In the genomic region with DNA sequence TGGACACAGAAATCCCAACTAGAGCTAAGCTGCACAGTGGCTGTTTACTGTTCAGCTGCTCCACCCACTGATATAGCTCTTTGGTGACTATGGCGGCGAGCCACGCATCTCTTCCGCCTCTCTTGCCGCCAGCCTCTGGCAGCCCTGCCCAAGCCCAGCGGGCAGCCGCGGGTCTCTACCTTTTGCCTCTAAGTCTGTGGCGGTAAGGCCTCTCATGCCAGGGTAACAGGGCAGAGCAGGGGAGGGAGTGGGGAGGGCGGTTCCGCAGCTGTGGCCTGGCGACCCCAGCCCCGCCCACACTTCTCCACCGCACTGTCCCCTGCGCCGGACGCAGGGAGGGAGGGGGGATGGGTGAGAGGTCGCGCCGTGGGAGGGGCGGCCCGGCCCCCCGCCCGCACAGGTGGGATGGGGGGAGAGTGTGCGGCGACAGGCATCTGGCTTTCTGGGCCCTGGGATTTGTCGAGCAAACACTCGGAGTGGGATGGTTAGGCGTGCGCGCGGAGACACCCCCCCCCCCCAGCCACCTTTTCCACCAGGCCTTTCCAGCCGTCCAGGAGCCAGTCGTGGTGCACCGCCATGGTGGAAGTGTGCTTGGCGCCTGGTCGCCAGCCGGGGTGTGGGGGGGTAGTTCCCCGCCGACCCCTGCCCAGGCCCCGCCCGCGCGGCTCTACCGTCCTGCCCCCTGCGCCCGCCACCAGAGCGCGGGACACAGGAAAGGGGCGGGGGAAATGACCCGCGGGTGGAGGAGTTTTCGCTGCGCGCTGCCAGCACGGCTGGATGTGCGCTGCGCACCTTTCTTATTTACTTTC, we compare ENCODE assay signal across 8 mouse cellular contexts. TPM values are rescaled to one million over a fixed set of nuclear protein-coding genes. Genes with fewer than 3 reads are reported as not detected.
DNase-seq lines count a peak whose midpoint lies in the region; ATAC-seq and TF ChIP-seq lines count a peak whose summit lies in the region.

No protein-coding gene starts in this region.

- peak; percentile 97 for ATAC-seq in hindbrain, embryonic 15.5 days (ENCODE audit: low FRiP score, low read depth)
- ATAC-seq in megakaryocyte-erythroid progenitor cell, adult 5-6 weeks (replicated peaks; ENCODE audit: low FRiP score, low TSS enrichment, poor library complexity, severe bottlenecking), result peak; percentile 86

- peak overlapping the region; percentile 62 for H3K4me2 ChIP-seq in hindbrain, embryonic 15.5 days

- intact Hi-C loops in gastrocnemius, adult 2 months (cut with DNase I), result no loop called here
- intact Hi-C loops in left cerebral cortex, postnatal 36 days (cut with DNase I), result no loop called here

- no peaks in the 10 kb centered on the region for H3K27me3 ChIP-seq in hindbrain, embryonic 15.5 days

- TF ChIP-seq CTCF in gastrocnemius, adult 2 months (IDR thresholded peaks at IDR 0.05), result no peak

- peak overlapping the region; percentile 71 for H3K4me3 ChIP-seq in gastrocnemius, adult 2 months
- peak overlapping the region; percentile 54 for H3K4me3 ChIP-seq in hindbrain, embryonic 15.5 days

- 12% methylated on average over 49 of the region's 58 CpGs for whole genome bisulfite sequencing in hindbrain, embryonic 15.5 days

- H3K9ac ChIP-seq in hindbrain, embryonic 15.5 days, result peak overlapping the region; percentile 57

- H3K4me1 ChIP-seq in hindbrain, embryonic 15.5 days (replicated peaks), result no peaks in the 10 kb centered on the region

- DNase-seq in gastrocnemius, adult 2 months, result peak; percentile 35
- no peak for DNase-seq in gastrocnemius, adult 18-20 months (ENCODE audit: low spot score)
- DNase-seq in cerebellum, adult 8-10 months, result peak; percentile 11
- peak; percentile 95 for DNase-seq in forelimb bud, embryonic 11.5 days (ENCODE audit: low read depth, low spot score)
- DNase-seq in left cerebral cortex, postnatal 36 days (ENCODE audit: low spot score in 2 of 2), result peak; percentile 10 to 26
- DNase-seq in right cerebral cortex, postnatal 25 days, result peak; percentile 11

- H3K36me3 ChIP-seq in hindbrain, embryonic 15.5 days, result no peaks in the 10 kb centered on the region

- H3K9me3 ChIP-seq in hindbrain, embryonic 15.5 days, result peaks cover 1% of the 10 kb centered on the region; the same call in 1 of the 2 replicates

- H3K27ac ChIP-seq in gastrocnemius, adult 2 months, result peak overlapping the region; percentile 28
- peak overlapping the region; percentile 82 for H3K27ac ChIP-seq in hindbrain, embryonic 15.5 days (replicated peaks)

RNA-seq across cellular contexts. Expression of a gene that starts 33.4 kb away (rescaled TPM):
- total RNA-seq in gastrocnemius, adult 2 months (2021), result not detected
- total RNA-seq in gastrocnemius, adult 18-20 months (2021), result not detected
- not detected in 2 replicates for polyA plus RNA-seq in hindbrain, embryonic 15.5 days (2015; fragmentation: Nextera tagmentation; extraction: Ambion mirVana)
- total RNA-seq in left cerebral cortex, postnatal 36 days (2021), result not detected
- not detected in 2 replicates for total RNA-seq in megakaryocyte-erythroid progenitor cell, adult 5-6 weeks (2014; fragmentation: Nextera tagmentation)
- not detected in 2 replicates for total RNA-seq in megakaryocyte-erythroid progenitor cell, adult 5-6 weeks (2017)
